Mouse (Mus musculus) bone marrow, adult 2 months (tissue): Measurements from ENCODE around the gene Slk.

Experiments used
- CTCF ChIP-seq: fragments of 200-500 bp; IDR thresholded peaks from 2 replicates; pipeline ENCODE4 v1.5.1; 2011; ENCODE audit warnings: low read length, control low read depth; ENCODE audit not compliant: control insufficient read depth, insufficient read depth
- POLR2A ChIP-seq: fragments of 200-500 bp; IDR thresholded peaks from 2 replicates; pipeline ENCODE4 v1.6.1; 2011; ENCODE audit warnings: low read depth, mild to moderate bottlenecking, control low read depth, low read length, borderline replicate concordance; ENCODE audit not compliant: control insufficient read depth

- TF ChIP-seq CTCF (no peak), POLR2A (no peak)
These were observed 52.3 kb downstream of the Slk start for GRCm38 (mm10) chr19:47631799-47632198.
